Mouse (Mus musculus): ENCODE results near the gene Ncs1.

DNA sequence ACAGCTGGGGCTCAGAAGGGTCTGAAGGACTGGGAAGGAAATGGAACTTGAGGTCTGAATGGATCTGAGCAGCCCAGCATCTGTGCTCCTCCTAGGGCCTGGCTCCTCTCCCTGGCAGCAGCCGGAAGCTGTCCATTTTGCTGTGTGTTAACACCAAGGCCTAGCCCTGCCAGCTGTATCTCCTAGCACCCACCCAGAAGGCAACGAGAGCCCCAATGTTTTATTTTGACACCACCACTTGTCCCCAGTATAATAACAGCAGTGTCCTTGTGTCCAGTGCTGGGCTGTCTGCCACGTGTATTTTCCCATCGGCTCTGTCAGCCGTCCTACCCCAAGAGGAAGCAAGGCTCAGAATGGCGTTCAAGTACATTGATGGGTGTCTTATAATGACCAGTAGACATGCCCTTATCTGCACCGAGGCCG lies 17.4 kb downstream of the Ncs1 start:
- TF ChIP-seq CTCF (IDR thresholded peaks at IDR 0.05; ENCODE audit: control insufficient read depth, insufficient read depth, insufficient replicate concordance, low read depth, low read length) (no peak), POLR2A (IDR thresholded peaks at IDR 0.05; ENCODE audit: control insufficient read depth, low read depth, low read length) (no peak)

All from testis, adult 2 months (tissue).